Mouse (Mus musculus): ENCODE measurements around the gene Sh3bp2.
A peak's percentile ranks its signal among the peaks of the same experiment; 100 is the strongest.
"Not testable (repeated sequence)": the region's sequence is repeated elsewhere in the genome, so short reads cannot be mapped to it uniquely, and the experiment has no call there.

The Sh3bp2 gene

DNA sequence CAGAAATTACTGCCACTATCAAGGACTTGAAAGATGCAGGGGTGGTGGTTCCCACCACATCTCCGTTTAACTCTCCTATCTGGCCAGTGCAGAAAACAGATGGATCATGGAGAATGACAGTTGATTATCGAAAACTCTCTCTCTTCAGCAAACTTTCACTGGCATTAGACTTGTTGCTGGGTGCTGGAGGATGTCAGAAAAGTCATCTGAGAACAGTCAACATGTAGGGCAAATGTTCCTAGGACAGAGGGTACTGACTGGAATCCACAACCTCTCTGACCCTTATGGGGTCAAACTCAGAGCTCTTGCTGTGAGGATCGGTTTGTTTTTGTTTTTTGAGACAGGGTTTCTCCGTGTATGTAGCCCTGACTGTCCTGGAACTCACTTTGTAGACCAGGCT lies 46.9 kb downstream of the Sh3bp2 start:
- DNase-seq (ENCODE audit: low spot score in 2 of 2): not testable (repeated sequence)

DNA sequence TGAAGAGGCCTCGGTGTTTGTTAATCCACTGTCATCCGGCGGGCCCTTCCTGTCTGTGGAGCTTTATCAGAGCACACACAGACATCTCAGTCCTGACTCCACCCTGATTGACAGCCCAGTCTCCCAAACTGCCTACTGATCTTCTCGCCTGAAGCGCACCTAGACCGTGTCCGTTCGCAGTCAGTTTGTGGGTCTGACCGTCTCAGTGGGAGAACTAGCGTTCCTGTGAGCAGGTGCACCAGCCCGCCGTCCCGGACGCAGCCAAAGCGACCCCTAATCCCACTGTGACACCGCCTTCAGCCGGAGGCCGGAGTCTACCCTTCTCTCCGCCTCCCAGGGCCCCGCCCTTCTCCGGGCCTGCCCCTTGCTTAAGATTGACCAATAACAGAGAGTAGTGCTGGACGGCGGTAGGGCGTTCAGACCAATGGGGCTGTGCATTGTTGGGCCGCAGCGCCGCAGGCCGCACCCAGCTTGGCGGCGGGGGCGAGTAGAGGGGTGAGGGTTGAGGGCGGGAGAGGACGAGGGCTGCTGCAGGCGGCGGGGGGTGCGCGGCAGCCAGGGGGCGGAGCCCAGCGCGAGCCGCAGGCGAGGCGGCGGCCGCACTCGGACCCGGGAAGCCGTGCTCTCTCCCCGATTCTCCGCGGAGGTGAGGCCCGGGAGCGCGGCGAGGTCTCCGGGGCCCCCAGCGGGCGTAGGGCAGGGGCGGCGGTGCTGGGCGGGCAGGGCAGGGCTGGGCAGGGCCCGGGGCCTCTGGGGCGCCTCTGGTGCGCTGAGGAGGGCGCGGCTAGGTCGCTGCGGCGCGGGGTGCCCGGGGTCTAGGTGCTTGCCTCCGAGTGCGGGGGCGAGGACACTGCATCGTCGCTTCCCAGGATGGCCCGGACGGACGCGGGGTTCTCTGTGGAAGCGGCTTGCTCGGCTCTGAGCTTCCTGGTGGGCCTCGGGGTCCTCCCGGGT lies 47.9 kb downstream of the Sh3bp2 start, which contains the start of gene Add1:
Gene Add1 (plus strand): TSS at position 397 of the 954 bp plus-strand sequence.
- peak; percentile 98 for DNase-seq (ENCODE audit: low spot score in 2 of 2)

DNA sequence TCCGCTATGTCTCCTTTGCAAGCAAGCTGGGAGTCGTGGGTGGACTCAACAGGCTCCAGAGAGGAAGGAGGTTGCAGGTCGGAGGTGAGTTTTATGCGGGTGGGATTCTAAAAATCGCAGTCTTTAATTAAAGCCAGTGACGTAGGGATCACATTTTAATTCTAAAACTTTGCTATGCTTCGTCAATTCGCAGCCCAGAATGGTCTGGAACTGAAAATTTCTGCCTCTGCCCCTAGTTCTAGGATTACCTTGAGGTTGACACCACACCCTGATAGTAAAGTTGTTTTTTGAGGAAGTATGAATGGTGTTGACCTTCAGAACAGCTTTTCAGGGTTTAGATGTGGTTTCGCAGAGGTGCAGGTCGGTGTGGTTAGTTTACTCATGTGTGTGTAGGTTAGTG lies 49.1 kb downstream of the Sh3bp2 start:
- no peak for DNase-seq (ENCODE audit: low spot score in 2 of 2)

DNA sequence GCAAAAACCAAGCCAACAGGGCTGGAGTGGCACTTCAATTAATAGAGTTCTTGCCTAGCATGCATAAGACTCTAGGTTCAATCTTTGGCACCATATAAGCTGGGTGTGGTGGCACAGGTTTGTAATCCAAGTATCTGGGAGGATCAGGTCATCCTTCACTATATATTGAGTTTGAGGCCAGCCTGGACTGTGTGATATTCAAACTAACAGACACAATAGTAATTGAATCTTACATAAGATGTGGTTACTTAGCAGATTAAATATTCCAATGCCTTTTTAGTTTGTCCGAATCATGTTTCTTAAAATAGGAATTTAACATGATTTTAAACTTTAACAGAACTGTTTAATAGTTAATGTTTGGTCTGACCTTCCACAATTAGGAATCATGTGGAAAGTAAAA lies 50.6 kb downstream of the Sh3bp2 start:
- DNase-seq (ENCODE audit: low spot score in 2 of 2): no peak

DNA sequence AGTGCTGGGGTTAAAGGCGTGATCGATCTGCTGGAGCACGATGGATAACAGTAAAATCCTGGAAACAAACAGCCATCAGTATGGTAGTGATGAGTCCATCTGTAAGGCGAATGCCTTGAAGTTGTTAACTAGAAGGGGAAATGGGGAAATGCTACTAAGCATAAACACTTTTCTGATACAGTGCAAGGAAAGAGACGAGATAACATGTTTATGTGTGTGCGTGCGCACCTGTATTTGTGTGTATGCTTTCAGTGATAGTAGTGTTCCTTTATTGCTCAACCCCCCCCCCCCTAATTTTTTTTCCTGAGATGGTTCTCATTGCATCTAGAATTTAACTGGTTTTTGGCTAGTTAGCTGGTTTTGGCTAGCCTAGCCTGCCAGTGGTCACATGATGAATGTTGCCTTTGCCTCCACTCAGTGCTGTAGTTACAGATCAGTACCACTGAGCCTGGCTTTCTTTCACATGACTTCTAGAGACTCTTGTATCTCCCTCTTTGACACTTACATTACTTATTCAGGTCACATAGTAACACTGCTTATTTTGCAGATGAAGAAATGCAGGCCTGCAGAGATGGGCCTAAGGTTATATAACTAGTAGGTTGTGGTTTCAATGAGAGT lies 52.5 kb downstream of the Sh3bp2 start:
- DNase-seq (ENCODE audit: low spot score in 2 of 2): no peak

DNA sequence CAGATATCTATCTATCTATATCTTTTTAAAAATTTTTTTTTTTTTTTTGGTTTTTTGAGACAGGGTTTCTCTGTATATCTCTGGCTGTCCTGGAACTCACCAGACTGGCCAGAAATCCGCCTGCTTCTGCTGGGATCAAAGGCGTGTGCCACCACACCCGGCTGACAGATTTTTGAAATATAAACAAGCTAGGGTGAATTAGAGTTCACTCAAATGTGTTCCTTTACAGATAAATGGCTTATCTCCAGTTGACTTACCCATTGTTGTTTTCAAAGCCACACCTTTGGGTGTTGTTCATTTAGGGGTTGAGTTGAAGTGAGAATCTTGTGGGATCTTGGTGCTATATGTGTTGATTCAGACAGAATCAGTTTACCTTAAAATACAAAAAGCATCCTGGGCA lies 53.7 kb downstream of the Sh3bp2 start:
- DNase-seq (ENCODE audit: low spot score in 2 of 2): no peak

DNA sequence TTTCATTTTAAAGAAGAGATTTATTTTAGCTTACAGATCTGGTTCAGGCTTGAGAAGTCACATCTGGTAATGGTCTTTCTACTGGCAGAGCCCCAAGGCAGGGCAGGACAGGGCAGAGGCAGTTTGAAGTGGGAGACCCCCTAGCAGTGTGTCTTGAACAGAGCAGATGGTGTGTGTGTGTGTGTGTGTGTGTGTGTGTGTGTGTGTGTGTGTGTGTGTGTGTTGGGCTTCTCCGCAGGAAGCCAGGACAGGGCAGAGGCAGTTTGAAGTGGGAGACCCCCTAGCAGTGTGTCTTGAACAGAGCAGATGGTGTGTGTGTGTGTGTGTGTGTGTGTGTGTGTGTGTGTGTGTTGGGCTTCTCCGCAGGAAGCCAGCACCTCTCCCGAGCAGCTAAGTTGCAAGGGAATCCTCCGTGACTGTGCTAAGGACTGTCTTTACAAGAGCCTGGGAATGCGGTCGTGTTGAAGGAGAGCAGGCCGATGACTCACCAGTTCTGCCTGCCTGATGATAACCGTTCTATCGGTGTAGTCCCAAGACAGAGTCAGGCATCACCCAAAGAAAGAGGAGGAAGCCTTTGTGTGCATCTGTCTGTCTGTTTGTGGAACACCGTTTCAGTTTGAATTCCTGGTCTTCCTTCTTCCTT lies 56.2 kb downstream of the Sh3bp2 start:
- peak in 1 of 2 experiments; percentile 36 for DNase-seq (ENCODE audit: low spot score in 2 of 2)

DNA sequence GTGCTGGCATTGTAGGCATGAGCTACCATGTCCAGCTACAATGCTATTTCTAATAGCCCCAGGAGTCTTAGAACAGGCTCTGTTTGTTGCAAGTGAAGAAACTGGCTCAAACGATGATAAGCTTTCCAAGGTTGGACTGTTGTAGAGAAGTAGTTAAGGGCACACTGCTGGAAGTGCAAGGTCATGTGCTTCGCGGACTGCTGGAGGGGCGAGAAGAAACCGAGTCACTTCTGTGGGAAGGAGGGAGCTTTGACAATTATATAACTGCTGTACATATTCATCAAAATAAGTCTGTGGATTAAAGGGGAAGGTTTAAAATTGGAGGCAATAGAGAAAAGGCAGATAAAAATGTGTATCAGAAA lies 56.7 kb downstream of the Sh3bp2 start:
- DNase-seq (ENCODE audit: low spot score in 2 of 2): no peak

DNA sequence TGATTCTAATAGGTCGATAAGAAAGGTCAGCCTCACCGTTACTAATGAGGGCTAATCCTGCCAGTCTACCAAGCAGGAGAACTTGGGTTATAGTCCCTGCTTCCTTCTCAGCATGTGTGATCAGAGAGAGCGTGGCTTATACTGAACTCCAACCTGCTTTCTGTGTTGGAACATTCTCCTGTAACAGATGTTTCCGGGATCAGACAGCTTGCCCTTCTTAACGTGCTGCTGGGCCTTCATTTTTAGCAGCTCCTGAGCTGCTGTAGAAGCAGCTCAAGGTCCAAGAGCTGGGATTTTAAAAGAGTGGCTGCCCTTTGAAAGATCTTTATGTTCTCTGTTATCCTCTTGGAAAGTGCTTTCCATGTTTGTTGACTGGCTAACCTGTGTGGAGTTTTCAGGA lies 59.6 kb downstream of the Sh3bp2 start:
- DNase-seq (ENCODE audit: low spot score in 2 of 2): no peak

DNA sequence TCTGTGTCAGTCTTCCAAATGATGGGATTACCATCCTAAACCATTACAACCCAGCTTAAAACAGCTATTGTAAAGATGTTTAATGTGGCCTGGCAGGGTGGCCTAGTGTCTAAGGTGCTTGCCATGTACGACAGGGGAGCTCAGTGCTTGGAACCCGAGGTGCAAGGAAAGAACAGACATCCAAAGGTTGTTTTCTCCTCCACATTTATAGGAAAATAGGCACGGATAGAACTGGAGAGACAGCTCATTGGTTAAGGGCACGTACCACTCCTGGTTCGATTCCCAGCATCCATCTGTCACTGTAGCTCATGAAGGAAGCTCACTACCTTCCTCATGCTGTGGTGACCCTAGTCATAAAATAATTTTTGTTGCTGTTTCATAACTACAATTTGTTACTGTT lies 62.2 kb downstream of the Sh3bp2 start:
- DNase-seq (ENCODE audit: low spot score in 2 of 2): no peak

DNA sequence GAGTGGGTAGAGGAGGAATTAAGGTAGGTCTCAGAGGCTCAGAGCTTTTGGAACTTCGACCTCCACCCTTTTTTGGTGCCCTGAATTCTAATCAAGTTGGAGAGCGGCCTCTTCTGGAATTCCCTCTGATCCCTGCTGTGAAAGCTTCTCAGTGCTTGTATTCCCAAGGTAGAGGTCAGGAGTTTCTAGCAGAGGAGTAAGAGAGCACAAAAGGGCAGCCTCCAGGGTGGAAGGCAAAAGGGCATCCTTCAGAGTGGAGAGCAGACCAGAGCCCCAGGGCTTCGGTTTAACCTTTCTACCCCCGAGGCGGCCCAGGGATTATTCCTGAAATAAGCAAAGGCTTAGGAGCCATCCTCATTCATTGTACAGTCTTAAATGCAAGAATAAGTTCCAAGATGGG lies 64.4 kb downstream of the Sh3bp2 start:
- DNase-seq (ENCODE audit: low spot score in 2 of 2): no peak

DNA sequence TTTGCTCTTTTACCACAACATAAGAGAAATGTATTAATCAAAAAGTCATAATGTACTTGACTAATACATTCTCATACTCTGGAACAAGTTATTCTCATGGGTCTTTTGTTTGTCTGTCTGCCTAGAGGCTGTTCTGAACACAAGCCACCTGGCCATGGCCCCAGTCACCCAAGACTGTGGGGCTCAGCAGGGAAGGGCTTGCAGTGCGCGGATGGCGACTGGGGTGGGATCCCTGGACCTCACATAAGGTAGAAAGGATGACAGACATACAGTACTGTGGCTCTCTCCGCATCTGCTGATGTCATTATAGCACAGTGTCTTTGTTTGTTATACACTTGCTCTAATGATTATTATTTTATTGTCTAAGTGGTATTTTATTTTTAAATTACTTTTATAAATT lies 65.1 kb downstream of the Sh3bp2 start:
- DNase-seq (ENCODE audit: low spot score in 2 of 2): no peak

DNA sequence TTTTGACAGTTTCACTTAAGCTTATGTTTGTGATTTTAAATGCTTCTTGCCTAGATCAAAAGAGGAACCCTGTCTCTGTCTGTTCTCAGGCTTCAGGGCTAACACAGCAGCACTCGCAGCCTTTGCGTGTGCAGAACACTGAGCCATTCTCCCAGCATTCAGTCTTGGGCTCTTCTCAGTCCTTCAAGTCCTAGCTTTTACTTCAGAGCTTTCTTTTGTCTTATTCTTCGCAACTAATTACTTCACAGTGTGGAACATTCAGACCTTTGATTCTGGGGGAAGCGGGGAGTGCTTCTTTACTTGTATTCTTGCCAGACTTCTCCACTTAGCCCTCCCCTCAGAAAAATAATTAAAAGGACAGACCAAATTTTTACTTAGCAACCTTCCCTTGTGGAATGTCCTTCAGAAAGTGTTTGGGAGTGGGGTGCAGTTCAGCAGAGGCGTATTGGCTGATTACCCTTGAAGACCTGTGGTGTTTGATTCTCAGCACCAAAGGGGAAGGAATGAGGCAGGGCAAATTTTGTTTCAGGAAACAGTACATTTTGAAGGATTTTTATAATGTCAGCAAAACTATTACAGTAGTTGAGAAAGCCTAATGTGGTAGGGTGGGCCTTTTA lies 65.9 kb downstream of the Sh3bp2 start:
- DNase-seq (ENCODE audit: low spot score in 2 of 2): no peak

DNA sequence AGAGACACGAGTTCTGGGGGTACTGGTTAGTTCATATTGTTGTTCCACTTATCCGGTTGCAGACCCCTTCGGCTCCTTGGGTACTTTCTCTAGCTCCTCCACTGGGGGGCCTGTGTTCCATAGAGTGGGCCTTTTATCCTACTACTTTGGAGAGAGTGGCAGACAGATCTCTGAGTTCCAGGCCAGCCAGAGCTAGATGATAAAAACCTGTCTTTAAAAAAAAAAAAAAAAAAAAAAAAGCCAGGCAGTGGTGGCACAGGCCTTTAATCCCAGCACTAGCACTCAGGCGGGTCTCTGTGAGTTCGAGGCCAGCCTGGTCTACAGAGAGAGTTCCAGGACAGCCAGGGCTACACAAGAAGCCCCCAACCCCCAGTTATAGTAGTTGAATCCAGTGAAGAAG lies 66.6 kb downstream of the Sh3bp2 start:
- DNase-seq (ENCODE audit: low spot score in 2 of 2): not testable (repeated sequence)

DNA sequence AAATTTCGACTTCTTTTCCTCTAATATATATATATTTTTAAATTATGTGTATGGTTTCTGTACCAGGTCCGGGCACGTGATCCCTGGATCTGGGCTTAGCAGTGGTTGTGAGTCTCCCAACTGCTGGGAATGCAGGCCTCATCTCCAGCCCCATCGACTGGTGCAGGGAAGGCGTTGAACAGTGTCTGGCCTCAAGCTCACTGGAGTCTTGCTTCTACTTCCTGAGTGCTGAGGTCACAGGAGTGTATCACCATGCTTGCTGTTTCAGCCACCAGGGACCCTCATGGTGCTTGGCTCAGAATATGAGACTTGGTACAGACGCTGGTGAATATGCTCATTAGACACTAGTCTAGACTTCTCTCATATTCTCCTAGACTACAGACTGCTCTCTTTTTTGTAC lies 67.0 kb downstream of the Sh3bp2 start:
- no peak for DNase-seq (ENCODE audit: low spot score in 2 of 2)

DNA sequence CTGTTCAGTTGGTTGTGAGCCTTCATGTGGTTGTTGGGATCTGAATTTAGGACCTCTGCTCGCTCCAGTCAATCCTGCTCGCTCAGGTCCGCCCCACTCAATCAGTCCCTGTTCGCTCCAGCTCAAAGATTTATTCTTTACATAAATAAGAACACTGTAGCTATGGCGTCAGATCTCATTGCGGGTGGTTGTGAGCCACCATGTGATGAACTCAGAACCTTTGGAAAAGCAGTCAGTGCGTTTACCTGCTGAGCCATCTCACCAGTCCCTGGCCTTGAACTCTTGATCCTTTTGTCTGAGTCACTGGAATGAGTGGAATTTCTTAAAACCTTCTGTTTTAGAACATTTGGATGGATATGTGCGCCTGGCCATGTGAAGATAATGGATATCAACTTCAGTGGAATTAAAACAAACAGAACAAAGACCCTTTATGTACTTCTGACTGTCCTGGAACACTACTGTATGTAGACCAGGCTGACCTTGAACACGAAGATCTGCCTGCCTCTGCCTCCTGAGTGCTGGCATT lies 67.6 kb downstream of the Sh3bp2 start:
- DNase-seq (ENCODE audit: low spot score in 2 of 2): no peak

DNA sequence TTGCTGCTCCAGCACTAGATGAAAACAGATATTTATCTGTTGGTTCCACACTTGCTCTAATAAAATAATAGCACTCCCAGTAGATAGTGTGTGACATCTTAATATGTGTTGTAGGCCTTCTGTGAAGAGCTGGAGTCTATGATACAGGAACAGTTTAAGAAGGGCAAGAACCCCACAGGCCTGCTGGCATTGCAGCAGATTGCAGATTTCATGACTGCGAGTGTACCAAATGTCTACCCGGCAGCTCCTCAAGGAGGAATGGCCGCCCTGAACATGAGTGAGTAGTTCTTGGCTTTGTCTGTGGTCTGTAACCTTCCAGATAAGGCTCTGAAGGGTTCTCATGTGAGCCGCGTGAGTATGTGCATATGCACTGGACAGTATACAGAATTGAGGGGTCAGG lies 78.9 kb downstream of the Sh3bp2 start:
- DNase-seq (ENCODE audit: low spot score in 2 of 2): no peak

DNA sequence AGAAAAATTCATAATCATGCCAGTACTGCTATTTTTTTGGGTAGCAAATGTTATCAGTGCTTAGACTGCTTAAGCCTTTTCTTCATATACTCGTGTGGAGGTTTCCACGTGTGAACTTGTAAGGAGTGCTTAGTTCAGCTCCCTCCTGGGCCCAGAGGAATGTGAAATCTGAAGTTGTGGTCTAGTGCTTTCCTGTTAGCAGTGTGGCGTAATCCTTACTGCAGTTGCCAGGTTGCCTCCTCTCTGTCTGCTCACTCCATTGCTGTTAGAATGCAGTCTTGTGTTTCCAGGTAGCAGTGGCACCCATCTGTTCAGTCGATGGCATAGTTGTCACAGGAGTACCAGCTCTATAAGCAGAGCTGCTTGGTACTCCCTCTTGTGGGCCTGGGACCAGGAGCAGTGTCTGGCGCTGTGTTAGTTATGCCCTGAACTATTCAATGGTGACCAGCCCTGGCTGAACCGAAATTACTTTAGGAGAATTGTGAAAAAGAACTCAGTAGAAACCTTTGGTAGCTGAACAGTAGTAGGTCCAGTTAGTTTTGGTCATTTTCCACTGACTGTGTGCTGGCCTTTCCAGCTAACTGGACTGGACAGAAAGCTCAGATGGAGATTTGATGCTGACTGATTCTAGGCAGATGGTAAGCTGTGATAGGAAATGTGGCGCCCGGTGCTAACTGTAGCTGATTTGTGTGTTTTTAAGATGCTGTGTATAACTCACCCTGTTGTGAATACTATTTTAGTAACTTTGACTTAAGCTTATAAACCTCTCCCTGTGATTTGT lies 81.7 kb downstream of the Sh3bp2 start:
- no peak for DNase-seq (ENCODE audit: low spot score in 2 of 2)

DNA sequence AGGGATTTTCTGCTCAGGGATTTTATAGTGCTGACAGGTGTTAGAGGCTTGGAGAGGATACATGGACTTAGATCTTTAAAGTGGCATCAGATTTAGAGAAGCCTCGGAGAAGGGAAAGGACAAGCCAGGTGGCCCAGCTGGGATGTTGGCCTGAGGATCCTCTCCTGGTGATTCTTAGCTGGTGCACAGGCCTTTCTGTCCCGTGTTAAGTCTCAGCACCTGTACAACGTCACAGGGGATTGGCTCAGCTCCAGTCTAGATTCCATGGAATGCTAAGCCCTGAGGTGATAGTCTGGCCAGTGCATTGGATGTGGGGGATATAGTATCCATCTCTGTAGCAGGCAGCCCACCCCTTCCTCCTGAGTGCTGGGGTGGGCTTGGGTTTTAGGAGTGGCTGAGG lies 82.6 kb downstream of the Sh3bp2 start:
- no peak for DNase-seq (ENCODE audit: low spot score in 2 of 2)

DNA sequence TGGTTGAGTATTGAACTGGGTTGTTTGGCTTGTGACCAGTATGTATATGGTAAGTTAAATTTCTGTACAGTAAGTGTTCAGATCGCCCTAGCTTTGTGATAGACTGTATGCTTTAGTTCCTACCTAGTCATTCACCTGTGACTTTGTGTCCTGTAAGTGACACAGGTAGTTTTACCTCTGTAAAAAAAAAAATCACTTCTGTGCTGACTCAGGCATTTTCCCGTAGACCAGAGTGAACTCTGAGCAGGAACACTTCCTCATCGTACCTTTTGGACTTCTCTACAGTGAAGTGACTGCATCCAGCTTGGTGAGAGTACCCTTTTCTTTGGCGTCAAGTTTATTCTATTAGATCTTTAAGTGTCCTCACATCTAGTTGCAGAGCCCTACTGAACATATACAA lies 84.3 kb downstream of the Sh3bp2 start:
- no peak for DNase-seq (ENCODE audit: low spot score in 2 of 2)

Data from heart, adult 9 months (tissue).